Mouse (Mus musculus): ENCODE measurements around the gene Ptch1. TPM values are rescaled to one million over a fixed set of nuclear protein-coding genes. Genes with fewer than 3 reads are reported as not detected.

Gene Ptch1
- polyA plus RNA-seq (2015; fragmentation: Nextera tagmentation; extraction: Ambion mirVana): 16.3 and 16.6 TPM in 2 replicates

- H3K9ac ChIP-seq: peak within 1 kb of the TSS; percentile 82
- H3K36me3 ChIP-seq: no peaks in the 10 kb centered on the region
- H3K4me3 ChIP-seq: peak within 1 kb of the TSS; percentile 73
- no peaks in the 10 kb centered on the region for H3K9me3 ChIP-seq
- H3K4me1 ChIP-seq (replicated peaks): peaks cover 39% of the 10 kb centered on the region
- ATAC-seq (ENCODE audit: low FRiP score, low read depth): peak; percentile 60
- WGBS: 1% methylated on average over 42 of the region's 44 CpGs
- peak within 1 kb of the TSS; percentile 91 for H3K27ac ChIP-seq (replicated peaks)
- peaks cover 19% of the 10 kb centered on the region for H3K27me3 ChIP-seq
- peak within 1 kb of the TSS; percentile 94 for H3K4me2 ChIP-seq
These were observed at the start of gene Ptch1 for GRCm38 (mm10) chr13:63573256-63573835. Gene Ptch1, minus strand, starts transcription at chr13:63573598.

GRCm38 (mm10) chr13:63621301-63621700, 47.9 kb upstream of the Ptch1 start:
- no peaks in the 10 kb centered on the region for H3K36me3 ChIP-seq
- WGBS: 77% methylated on average over 3 of the region's 3 CpGs
- no peak overlapping the region for H3K4me3 ChIP-seq
- no peaks in the 10 kb centered on the region for H3K4me1 ChIP-seq (replicated peaks)
- no peak overlapping the region for H3K4me2 ChIP-seq
- H3K9me3 ChIP-seq: no peaks in the 10 kb centered on the region
- ATAC-seq (ENCODE audit: low FRiP score, low read depth): no peak
- H3K9ac ChIP-seq: no peak overlapping the region
- H3K27me3 ChIP-seq: no peaks in the 10 kb centered on the region
- H3K27ac ChIP-seq (replicated peaks): no peak overlapping the region

GRCm38 (mm10) chr13:63613201-63613600, 39.8 kb upstream of the Ptch1 start:
- H3K27me3 ChIP-seq: no peaks in the 10 kb centered on the region
- ATAC-seq (ENCODE audit: low FRiP score, low read depth): no peak
- WGBS: 77% methylated on average over 2 of the region's 2 CpGs
- H3K9me3 ChIP-seq: no peaks in the 10 kb centered on the region
- H3K4me3 ChIP-seq: no peak overlapping the region
- H3K27ac ChIP-seq (replicated peaks): no peak overlapping the region
- no peaks in the 10 kb centered on the region for H3K36me3 ChIP-seq
- H3K9ac ChIP-seq: no peak overlapping the region
- peaks cover 4% of the 10 kb centered on the region; the same call in 1 of the 2 replicates for H3K4me1 ChIP-seq (replicated peaks)
- no peak overlapping the region for H3K4me2 ChIP-seq

DNA sequence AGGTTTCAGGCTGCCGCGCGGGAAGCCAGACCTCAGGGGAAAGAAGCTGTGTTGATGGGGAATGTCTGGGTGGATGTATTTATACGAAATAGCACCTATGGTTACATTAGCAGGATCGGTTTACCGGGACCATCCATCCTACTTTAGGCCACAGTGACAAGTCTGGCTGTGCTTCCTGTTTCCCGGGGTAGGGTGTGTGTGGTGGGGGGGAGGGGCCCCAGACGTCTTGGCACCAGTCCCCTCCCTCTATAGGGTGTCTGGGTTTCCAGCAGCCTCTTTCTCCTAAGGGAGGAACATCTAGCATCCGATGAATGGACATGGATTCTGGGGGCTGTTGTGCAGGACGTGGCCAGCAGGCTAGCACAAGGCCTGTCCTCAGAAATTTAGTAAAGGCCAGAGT, 36.3 kb upstream of the Ptch1 start:
- no peaks in the 10 kb centered on the region for H3K27me3 ChIP-seq
- H3K36me3 ChIP-seq: no peaks in the 10 kb centered on the region
- H3K4me3 ChIP-seq: no peak overlapping the region
- ATAC-seq (ENCODE audit: low FRiP score, low read depth): no peak
- H3K9me3 ChIP-seq: no peaks in the 10 kb centered on the region
- H3K9ac ChIP-seq: no peak overlapping the region
- peaks cover 4% of the 10 kb centered on the region; the same call in 1 of the 2 replicates for H3K4me1 ChIP-seq (replicated peaks)
- no peak overlapping the region for H3K27ac ChIP-seq (replicated peaks)
- no peak overlapping the region for H3K4me2 ChIP-seq
- 41% methylated on average over 10 of the region's 10 CpGs for WGBS

DNA sequence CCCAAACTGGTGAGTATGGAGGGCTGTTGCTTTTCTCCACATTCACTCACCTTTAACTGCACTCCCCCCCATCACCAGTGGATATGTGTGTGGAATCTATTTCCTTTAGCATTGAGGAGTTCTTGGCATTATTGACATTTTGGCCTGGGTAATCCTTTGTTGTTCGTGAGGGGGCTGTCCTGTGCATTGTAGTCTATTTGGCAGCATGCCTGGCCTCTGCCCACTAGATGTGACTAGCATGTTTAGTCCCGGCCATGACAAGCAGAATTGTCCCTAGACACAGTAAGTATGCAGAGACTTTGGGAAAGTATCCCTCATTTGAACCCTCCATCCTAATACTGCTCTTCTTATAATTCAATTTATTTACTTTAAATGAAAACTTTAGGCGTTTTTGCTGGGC, 24.2 kb upstream of the Ptch1 start:
- H3K4me2 ChIP-seq: no peak overlapping the region
- no peak overlapping the region for H3K4me3 ChIP-seq
- H3K9me3 ChIP-seq: no peaks in the 10 kb centered on the region
- no peaks in the 10 kb centered on the region for H3K27me3 ChIP-seq
- H3K4me1 ChIP-seq (replicated peaks): no peaks in the 10 kb centered on the region
- no peak overlapping the region for H3K9ac ChIP-seq
- no peak overlapping the region for H3K27ac ChIP-seq (replicated peaks)
- ATAC-seq (ENCODE audit: low FRiP score, low read depth): peak; percentile 56; the same call in 1 of the 2 replicates
- H3K36me3 ChIP-seq: no peaks in the 10 kb centered on the region
- 51% methylated on average over 3 of the region's 3 CpGs for WGBS

DNA sequence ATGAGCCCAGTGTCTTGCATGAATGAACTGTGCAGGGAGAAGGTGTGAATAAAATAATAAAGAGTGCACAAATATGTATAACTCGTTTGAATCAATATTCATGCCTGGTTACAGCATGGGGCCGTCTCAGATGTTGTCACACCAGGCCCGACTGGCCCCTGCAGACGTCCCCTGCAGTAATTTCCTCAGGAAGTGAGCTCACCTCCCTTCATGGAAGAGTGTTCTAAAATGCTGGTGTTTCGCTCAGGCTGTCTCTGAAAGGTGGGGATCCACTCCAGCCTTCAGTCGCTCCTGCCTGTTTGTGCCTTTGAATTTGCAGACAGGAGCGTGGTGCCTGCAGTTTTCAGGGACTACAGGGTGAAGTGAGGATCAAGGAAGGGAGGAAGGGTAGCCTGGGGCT, 22.5 kb upstream of the Ptch1 start:
- 67% methylated on average over 7 of the region's 7 CpGs for WGBS

GRCm38 (mm10) chr13:63593469-63594050, 20.2 kb upstream of the Ptch1 start:
- ATAC-seq (ENCODE audit: low FRiP score, low read depth): no peak
- Histone ChIP-seq H3K36me3 (no peaks in the 10 kb centered on the region), H3K4me1 (replicated peaks) (no peaks in the 10 kb centered on the region), H3K4me2 (no peak overlapping the region), H3K9me3 (no peaks in the 10 kb centered on the region), H3K27me3 (no peaks in the 10 kb centered on the region), H3K4me3 (no peak overlapping the region), H3K27ac (replicated peaks) (no peak overlapping the region), H3K9ac (no peak overlapping the region)
- 51% methylated on average over 13 of the region's 13 CpGs for WGBS

More for the DNA sequence above, 22.5 kb upstream of the Ptch1 start:
- Histone ChIP-seq H3K4me2 (no peak overlapping the region), H3K36me3 (no peaks in the 10 kb centered on the region), H3K9ac (no peak overlapping the region), H3K9me3 (no peaks in the 10 kb centered on the region), H3K4me3 (no peak overlapping the region), H3K4me1 (replicated peaks) (no peaks in the 10 kb centered on the region), H3K27me3 (no peaks in the 10 kb centered on the region), H3K27ac (replicated peaks) (no peak overlapping the region)
- ATAC-seq (ENCODE audit: low FRiP score, low read depth): no peak

DNA sequence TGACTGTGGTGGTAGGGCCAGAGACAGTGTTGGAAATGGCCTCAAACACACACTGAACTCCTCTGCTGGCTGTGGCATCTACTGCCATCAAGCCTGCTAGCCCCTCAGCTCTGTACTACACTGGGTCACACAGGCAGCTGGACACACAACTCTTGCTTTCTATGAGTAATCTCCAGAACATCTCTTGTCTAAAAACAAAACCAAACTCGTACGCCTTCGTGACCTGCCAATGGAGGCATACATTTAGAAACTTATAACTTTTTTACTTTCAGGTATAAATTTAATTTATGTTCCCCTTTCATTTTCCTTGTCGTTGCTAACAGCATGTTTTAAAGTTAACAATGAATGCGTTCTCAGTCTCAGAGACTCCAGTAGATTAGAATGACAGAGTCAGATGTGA, 19.4 kb upstream of the Ptch1 start:
- no peaks in the 10 kb centered on the region for H3K27me3 ChIP-seq
- no peaks in the 10 kb centered on the region for H3K36me3 ChIP-seq
- no peak overlapping the region for H3K9ac ChIP-seq
- no peaks in the 10 kb centered on the region for H3K9me3 ChIP-seq
- H3K4me2 ChIP-seq: no peak overlapping the region
- ATAC-seq (ENCODE audit: low FRiP score, low read depth): no peak
- 81% methylated on average over 5 of the region's 5 CpGs for WGBS
- H3K4me1 ChIP-seq (replicated peaks): no peaks in the 10 kb centered on the region
- no peak overlapping the region for H3K27ac ChIP-seq (replicated peaks)
- no peak overlapping the region for H3K4me3 ChIP-seq

DNA sequence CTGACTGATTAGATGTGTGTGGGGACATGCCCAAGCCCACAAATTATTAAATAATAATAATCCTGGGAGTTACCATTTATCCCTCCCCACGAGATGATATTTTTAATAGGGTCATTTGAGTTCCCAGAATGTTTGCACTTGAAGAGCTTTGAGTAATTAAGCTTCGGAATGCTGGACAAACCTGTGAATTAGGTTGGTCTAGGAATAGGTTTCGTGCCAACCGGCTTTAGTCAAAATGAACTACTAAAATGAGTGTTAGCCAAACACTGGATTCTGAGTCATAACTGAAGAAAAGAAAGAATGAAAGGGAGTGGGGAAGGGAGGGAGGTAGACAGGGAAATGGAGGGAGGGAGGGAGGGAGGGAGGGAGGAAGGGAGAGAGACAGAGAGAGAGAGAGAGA, 1.2 kb upstream of the Ptch1 start:
- H3K36me3 ChIP-seq: no peaks in the 10 kb centered on the region
- H3K9me3 ChIP-seq: no peaks in the 10 kb centered on the region
- 63% methylated on average over 4 of the region's 4 CpGs for WGBS
- no peak overlapping the region for H3K9ac ChIP-seq
- H3K27ac ChIP-seq (replicated peaks): no peak overlapping the region
- ATAC-seq (ENCODE audit: low FRiP score, low read depth): no peak
- no peak overlapping the region for H3K4me3 ChIP-seq
- peaks cover 29% of the 10 kb centered on the region for H3K4me1 ChIP-seq (replicated peaks)
- H3K27me3 ChIP-seq: peaks cover 14% of the 10 kb centered on the region
- H3K4me2 ChIP-seq: no peak overlapping the region

- peak; percentile 51 for ATAC-seq (ENCODE audit: low FRiP score, low read depth)
- H3K27ac ChIP-seq (replicated peaks): peak overlapping the region; percentile 91
These were observed 744 bp downstream of the Ptch1 start for GRCm38 (mm10) chr13:63572453-63573255.

DNA sequence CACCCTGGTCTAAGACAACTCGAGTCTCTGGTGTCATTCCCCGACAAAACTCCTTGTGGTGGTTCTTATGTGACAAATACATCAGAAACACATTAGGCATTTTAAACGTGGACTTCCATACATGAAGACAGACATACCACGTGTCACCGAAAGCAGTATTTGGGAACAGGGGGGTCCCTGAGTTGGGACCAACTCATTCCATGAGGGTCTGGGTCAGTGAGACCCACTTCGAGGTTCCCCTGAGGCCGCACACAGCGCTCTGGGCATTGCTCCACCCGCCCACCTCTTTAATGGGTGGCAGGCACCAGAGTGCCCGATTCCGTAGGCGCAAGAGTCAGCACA, 1.3 kb downstream of the Ptch1 start:
- peak; percentile 15; the same call in 1 of the 2 replicates for ATAC-seq (ENCODE audit: low FRiP score, low read depth)
- Histone ChIP-seq H3K27ac (replicated peaks) (peak overlapping the region; percentile 91), H3K9ac (peak overlapping the region; percentile 82), H3K27me3 (peaks cover 19% of the 10 kb centered on the region), H3K36me3 (no peaks in the 10 kb centered on the region), H3K9me3 (no peaks in the 10 kb centered on the region), H3K4me2 (peak overlapping the region; percentile 94), H3K4me3 (peak overlapping the region; percentile 73), H3K4me1 (replicated peaks) (peaks cover 44% of the 10 kb centered on the region)
- under 1% methylated on average over 12 of the region's 12 CpGs for WGBS

More at GRCm38 (mm10) chr13:63572453-63573255, 744 bp downstream of the Ptch1 start:
- Histone ChIP-seq H3K36me3 (no peaks in the 10 kb centered on the region), H3K4me3 (peak overlapping the region; percentile 73), H3K4me2 (peak overlapping the region; percentile 94), H3K9ac (peak overlapping the region; percentile 82), H3K9me3 (no peaks in the 10 kb centered on the region), H3K27me3 (peaks cover 19% of the 10 kb centered on the region), H3K4me1 (replicated peaks) (peaks cover 42% of the 10 kb centered on the region)
- whole genome bisulfite sequencing: under 1% methylated on average over 67 of the region's 67 CpGs

GRCm38 (mm10) chr13:63570456-63570855, 2.9 kb downstream of the Ptch1 start:
- H3K36me3 ChIP-seq: no peaks in the 10 kb centered on the region
- H3K9ac ChIP-seq: no peak overlapping the region
- peak overlapping the region; percentile 94 for H3K4me2 ChIP-seq
- no peak overlapping the region for H3K27ac ChIP-seq (replicated peaks)
- peaks cover 51% of the 10 kb centered on the region for H3K4me1 ChIP-seq (replicated peaks)
- peak overlapping the region; percentile 73; the same call in 1 of the 2 replicates for H3K4me3 ChIP-seq
- H3K27me3 ChIP-seq: peaks cover 15% of the 10 kb centered on the region
- no peaks in the 10 kb centered on the region for H3K9me3 ChIP-seq
- no peak for ATAC-seq (ENCODE audit: low FRiP score, low read depth)
